Mouse (Mus musculus): ENCODE measurements around the gene Srp14. TPM values are rescaled to one million over a fixed set of nuclear protein-coding genes. Genes with fewer than 3 reads are reported as not detected.

The Srp14 gene
- polyA plus RNA-seq, 1 experiment from 2014 or later: 340 TPM

DNA sequence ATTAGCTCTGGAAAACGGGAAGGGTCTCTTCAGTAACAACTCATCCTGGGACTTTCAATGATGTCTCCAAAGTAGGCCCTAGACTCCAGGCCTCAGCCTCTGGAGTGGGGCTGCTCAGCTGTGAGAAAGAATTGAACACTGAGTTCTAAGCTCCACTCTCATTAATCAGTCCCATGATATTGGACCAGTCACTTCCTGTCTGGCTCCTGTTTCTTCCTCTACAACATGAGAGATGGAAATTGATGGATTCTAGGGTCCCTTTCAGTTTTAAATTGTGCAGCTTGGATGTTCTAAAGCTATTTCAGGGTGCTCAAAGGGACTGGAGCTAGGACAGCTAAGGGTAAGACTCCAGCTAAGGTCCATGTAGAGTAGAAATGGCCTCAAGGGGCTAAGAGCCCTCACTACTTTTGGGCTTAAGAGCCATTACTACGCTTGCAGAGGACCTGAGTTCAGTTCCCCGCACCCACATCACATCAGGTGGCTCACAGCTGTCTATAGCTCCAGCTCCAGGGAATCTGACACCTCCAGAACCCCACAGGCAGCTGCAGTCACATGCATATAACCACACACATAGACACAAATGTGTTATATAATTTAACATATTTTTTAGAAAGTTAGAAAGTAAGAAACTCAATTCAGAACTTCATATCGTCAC is 12.4 kb upstream of the Srp14 start:
- Histone ChIP-seq H3K27ac (ENCODE audit: low read depth, low read length) (no peak overlapping the region), H3K4me1 (ENCODE audit: control insufficient read depth, insufficient read depth, low read depth, low read length) (no peaks in the 10 kb centered on the region), H3K27me3 (replicated peaks; ENCODE audit: control insufficient read depth, insufficient read depth, low read length) (no peaks in the 10 kb centered on the region), H3K4me3 (ENCODE audit: low read length) (no peak overlapping the region), H3K36me3 (ENCODE audit: control insufficient read depth, insufficient read depth, low read length) (no peaks in the 10 kb centered on the region), H3K4me2 (ENCODE audit: low read length) (no peak overlapping the region), H3K9ac (ENCODE audit: low read depth, low read length) (no peak overlapping the region), H3K9me3 (ENCODE audit: control insufficient read depth, low read length) (no peaks in the 10 kb centered on the region)
- no peak for ATAC-seq
- WGBS: 88% methylated on average over 4 of the region's 4 CpGs

DNA sequence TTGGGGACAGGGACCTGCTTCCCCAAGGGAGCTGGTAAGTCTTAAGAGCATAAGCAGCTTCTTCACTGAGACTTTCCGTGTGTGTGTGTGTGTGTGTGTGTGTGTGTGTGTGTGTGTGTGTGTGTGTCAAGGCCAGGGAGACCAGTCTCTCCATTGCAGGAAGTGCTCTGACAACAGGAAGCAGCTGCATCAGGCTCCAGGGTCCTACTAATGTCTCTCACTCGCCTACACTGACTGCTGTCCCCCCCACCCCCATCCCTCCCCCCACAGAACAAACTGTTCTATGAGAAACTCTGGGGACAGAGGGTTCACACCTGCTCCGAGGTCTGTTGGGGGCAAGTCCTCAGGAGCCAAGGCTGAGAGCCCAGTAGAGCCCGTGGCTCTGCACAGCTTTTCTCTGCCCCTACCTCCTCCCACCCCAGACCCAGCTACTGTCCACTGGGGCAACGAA is 11.8 kb upstream of the Srp14 start:
- Histone ChIP-seq H3K36me3 (ENCODE audit: control insufficient read depth, insufficient read depth, low read length) (no peaks in the 10 kb centered on the region), H3K27ac (ENCODE audit: low read depth, low read length) (no peak overlapping the region), H3K4me1 (ENCODE audit: control insufficient read depth, insufficient read depth, low read depth, low read length) (no peaks in the 10 kb centered on the region), H3K9ac (ENCODE audit: low read depth, low read length) (no peak overlapping the region), H3K4me3 (ENCODE audit: low read length) (no peak overlapping the region), H3K9me3 (ENCODE audit: control insufficient read depth, low read length) (no peaks in the 10 kb centered on the region), H3K4me2 (ENCODE audit: low read length) (no peak overlapping the region), H3K27me3 (replicated peaks; ENCODE audit: control insufficient read depth, insufficient read depth, low read length) (no peaks in the 10 kb centered on the region)
- no peak for ATAC-seq
- 60% methylated on average over 5 of the region's 5 CpGs for WGBS

- H3K36me3 ChIP-seq (ENCODE audit: control insufficient read depth, insufficient read depth, low read length): no peaks in the 10 kb centered on the region
- H3K4me1 ChIP-seq (ENCODE audit: control insufficient read depth, insufficient read depth, low read depth, low read length): no peaks in the 10 kb centered on the region
- H3K9me3 ChIP-seq (ENCODE audit: control insufficient read depth, low read length): no peaks in the 10 kb centered on the region
- no peak overlapping the region for H3K4me3 ChIP-seq (ENCODE audit: low read length)
- H3K9ac ChIP-seq (ENCODE audit: low read depth, low read length): no peak overlapping the region
- no peaks in the 10 kb centered on the region for H3K27me3 ChIP-seq (replicated peaks; ENCODE audit: control insufficient read depth, insufficient read depth, low read length)
- no peak overlapping the region for H3K27ac ChIP-seq (ENCODE audit: low read depth, low read length)
- 45% methylated on average over 12 of the region's 12 CpGs for WGBS
- H3K4me2 ChIP-seq (ENCODE audit: low read length): no peak overlapping the region
- ATAC-seq: peak; percentile 20; the same call in 1 of the 2 replicates
Observed at GRCm38 (mm10) chr2:118490241-118491091, 11.0 kb upstream of the Srp14 start.

GRCm38 (mm10) chr2:118487806-118488205 is 8.3 kb upstream of the Srp14 start:
- H3K4me2 ChIP-seq (ENCODE audit: low read length): no peak overlapping the region
- WGBS: 64% methylated on average over 3 of the region's 3 CpGs
- no peaks in the 10 kb centered on the region for H3K9me3 ChIP-seq (ENCODE audit: control insufficient read depth, low read length)
- no peak overlapping the region for H3K4me3 ChIP-seq (ENCODE audit: low read length)
- no peak for ATAC-seq
- H3K27me3 ChIP-seq (replicated peaks; ENCODE audit: control insufficient read depth, insufficient read depth, low read length): no peaks in the 10 kb centered on the region
- H3K4me1 ChIP-seq (ENCODE audit: control insufficient read depth, insufficient read depth, low read depth, low read length): no peaks in the 10 kb centered on the region
- no peaks in the 10 kb centered on the region for H3K36me3 ChIP-seq (ENCODE audit: control insufficient read depth, insufficient read depth, low read length)
- H3K9ac ChIP-seq (ENCODE audit: low read depth, low read length): no peak overlapping the region
- no peak overlapping the region for H3K27ac ChIP-seq (ENCODE audit: low read depth, low read length)

DNA sequence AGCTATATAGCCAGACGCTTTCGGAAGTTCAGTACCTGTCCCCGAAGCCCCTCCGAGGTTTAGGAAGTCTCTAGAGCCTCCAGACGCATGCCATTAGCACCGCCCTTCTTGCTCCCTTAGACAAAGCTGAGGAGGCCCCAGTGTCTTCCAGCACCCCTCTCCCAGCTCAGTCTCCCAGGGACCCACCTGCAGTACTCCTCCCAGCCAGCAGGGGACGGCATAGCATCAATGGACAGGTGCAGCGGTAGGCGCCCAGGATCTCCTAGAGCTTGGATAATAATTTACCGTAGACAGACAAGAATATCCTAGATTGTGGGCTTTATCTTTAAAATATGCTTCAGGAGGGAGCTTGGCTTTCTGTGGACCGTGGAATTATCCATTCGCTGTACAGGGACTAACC is 7.4 kb upstream of the Srp14 start:
- Histone ChIP-seq H3K27ac (ENCODE audit: low read depth, low read length) (no peak overlapping the region), H3K4me3 (ENCODE audit: low read length) (no peak overlapping the region), H3K9me3 (ENCODE audit: control insufficient read depth, low read length) (no peaks in the 10 kb centered on the region), H3K36me3 (ENCODE audit: control insufficient read depth, insufficient read depth, low read length) (no peaks in the 10 kb centered on the region), H3K9ac (ENCODE audit: low read depth, low read length) (no peak overlapping the region), H3K4me2 (ENCODE audit: low read length) (no peak overlapping the region), H3K4me1 (ENCODE audit: control insufficient read depth, insufficient read depth, low read depth, low read length) (no peaks in the 10 kb centered on the region), H3K27me3 (replicated peaks; ENCODE audit: control insufficient read depth, insufficient read depth, low read length) (no peaks in the 10 kb centered on the region)
- 16% methylated on average over 12 of the region's 12 CpGs for WGBS
- peak; percentile 43; the same call in 1 of the 2 replicates for ATAC-seq

DNA sequence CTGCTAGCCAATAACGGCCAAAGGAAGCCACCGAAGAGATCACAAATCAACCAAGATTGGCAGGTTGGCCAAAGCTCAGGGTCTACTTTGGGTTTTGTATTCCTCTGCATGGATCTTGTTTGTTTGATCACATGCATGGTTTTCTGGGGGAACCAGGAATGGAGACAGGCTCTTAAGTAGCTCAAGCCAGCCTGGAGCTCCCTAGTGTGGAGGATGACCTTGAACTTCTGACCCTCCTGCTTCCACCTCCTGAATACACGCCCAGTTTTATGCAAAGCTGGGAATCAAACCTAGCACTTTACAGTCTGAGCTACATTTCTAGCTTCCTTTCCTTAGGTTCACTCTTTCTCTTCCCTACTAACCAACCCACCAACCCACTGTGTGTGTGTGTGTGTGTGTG is 5.9 kb upstream of the Srp14 start:
- no peak overlapping the region for H3K9ac ChIP-seq (ENCODE audit: low read depth, low read length)
- ATAC-seq: no peak
- 80% methylated on average over 3 of the region's 3 CpGs for WGBS
- no peaks in the 10 kb centered on the region for H3K27me3 ChIP-seq (replicated peaks; ENCODE audit: control insufficient read depth, insufficient read depth, low read length)
- no peaks in the 10 kb centered on the region for H3K36me3 ChIP-seq (ENCODE audit: control insufficient read depth, insufficient read depth, low read length)
- H3K4me2 ChIP-seq (ENCODE audit: low read length): no peak overlapping the region
- no peaks in the 10 kb centered on the region for H3K9me3 ChIP-seq (ENCODE audit: control insufficient read depth, low read length)
- H3K27ac ChIP-seq (ENCODE audit: low read depth, low read length): no peak overlapping the region
- H3K4me3 ChIP-seq (ENCODE audit: low read length): no peak overlapping the region
- no peaks in the 10 kb centered on the region for H3K4me1 ChIP-seq (ENCODE audit: control insufficient read depth, insufficient read depth, low read depth, low read length)

DNA sequence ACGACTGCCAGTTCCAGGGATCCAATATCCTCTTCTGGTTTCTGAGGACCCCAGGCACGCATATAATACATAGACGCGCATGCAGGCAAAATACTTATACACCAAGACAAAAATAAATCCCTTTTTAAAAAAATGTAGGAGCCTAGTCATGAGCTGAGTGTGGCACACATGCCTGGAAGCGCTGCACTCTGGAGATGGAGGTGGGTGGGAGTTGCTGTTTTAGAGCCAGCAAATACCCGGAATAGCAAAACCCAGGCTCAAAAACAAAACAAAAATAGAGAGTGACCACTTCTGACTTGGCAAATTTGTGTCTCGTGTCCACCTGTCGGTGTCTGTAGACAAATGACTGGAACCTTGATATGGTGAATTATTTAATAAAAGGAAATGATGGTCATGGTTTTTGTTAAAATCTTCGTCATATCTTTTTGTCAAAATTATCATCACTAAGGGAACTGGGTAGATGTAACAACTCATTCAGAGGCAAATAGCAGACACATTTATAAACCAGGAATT is 4.9 kb upstream of the Srp14 start:
- Histone ChIP-seq H3K4me3 (ENCODE audit: low read length) (no peak overlapping the region), H3K9me3 (ENCODE audit: control insufficient read depth, low read length) (no peaks in the 10 kb centered on the region), H3K27ac (ENCODE audit: low read depth, low read length) (no peak overlapping the region), H3K9ac (ENCODE audit: low read depth, low read length) (no peak overlapping the region), H3K36me3 (ENCODE audit: control insufficient read depth, insufficient read depth, low read length) (no peaks in the 10 kb centered on the region), H3K4me2 (ENCODE audit: low read length) (no peak overlapping the region), H3K27me3 (replicated peaks; ENCODE audit: control insufficient read depth, insufficient read depth, low read length) (no peaks in the 10 kb centered on the region), H3K4me1 (ENCODE audit: control insufficient read depth, insufficient read depth, low read depth, low read length) (no peaks in the 10 kb centered on the region)
- 88% methylated on average over 9 of the region's 9 CpGs for WGBS
- no peak for ATAC-seq

DNA sequence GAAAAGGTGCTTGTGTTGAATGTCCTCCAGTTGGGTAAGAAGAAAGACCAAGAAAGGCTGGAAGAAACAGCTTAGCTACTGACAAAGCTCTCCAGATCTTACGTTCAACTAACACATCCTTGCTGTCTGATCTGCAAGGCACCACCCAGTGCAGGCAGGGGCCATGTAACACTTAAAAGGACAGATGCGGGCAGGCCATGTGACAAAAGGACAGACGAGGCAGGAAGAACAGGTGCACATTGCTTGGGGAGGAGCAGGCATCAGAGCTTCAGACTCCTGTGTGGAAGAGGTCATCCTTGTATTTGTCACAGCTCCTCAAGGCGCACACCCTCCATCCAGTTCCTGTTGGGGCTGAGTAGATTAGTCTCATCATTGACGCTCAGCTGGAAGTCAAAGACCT is 3.5 kb upstream of the Srp14 start:
- H3K27me3 ChIP-seq (replicated peaks; ENCODE audit: control insufficient read depth, insufficient read depth, low read length): no peaks in the 10 kb centered on the region
- H3K27ac ChIP-seq (ENCODE audit: low read depth, low read length): no peak overlapping the region
- H3K9ac ChIP-seq (ENCODE audit: low read depth, low read length): no peak overlapping the region
- H3K36me3 ChIP-seq (ENCODE audit: control insufficient read depth, insufficient read depth, low read length): no peaks in the 10 kb centered on the region
- H3K4me3 ChIP-seq (ENCODE audit: low read length): no peak overlapping the region
- H3K9me3 ChIP-seq (ENCODE audit: control insufficient read depth, low read length): no peaks in the 10 kb centered on the region
- WGBS: 90% methylated on average over 5 of the region's 5 CpGs
- ATAC-seq: no peak
- peaks cover 8% of the 10 kb centered on the region for H3K4me1 ChIP-seq (ENCODE audit: control insufficient read depth, insufficient read depth, low read depth, low read length)
- no peak overlapping the region for H3K4me2 ChIP-seq (ENCODE audit: low read length)

DNA sequence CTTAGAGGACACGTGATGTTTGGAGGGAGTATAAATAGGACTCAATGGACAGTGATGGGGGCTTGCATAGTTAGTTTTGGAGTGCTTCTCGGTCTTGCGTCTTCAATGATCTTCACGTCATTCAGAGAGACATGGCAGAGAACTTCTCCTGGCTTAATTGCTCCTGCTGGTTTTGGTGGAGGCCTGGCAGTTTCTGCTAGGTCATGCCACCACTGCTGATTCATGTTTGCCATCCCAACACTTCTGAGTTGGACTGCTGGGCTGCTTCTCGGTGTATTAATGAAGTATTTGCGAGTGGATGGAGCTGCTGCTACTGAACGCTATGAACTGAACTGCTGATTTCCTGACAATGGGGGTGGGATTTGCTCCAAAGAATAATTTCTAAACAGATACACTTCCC is 1.4 kb upstream of the Srp14 start:
- Histone ChIP-seq H3K27ac (ENCODE audit: low read depth, low read length) (no peak overlapping the region), H3K4me1 (ENCODE audit: control insufficient read depth, insufficient read depth, low read depth, low read length) (peaks cover 14% of the 10 kb centered on the region), H3K9ac (ENCODE audit: low read depth, low read length) (no peak overlapping the region), H3K27me3 (replicated peaks; ENCODE audit: control insufficient read depth, insufficient read depth, low read length) (no peaks in the 10 kb centered on the region), H3K4me3 (ENCODE audit: low read length) (no peak overlapping the region), H3K4me2 (ENCODE audit: low read length) (no peak overlapping the region), H3K36me3 (ENCODE audit: control insufficient read depth, insufficient read depth, low read length) (peaks cover 4% of the 10 kb centered on the region), H3K9me3 (ENCODE audit: control insufficient read depth, low read length) (no peaks in the 10 kb centered on the region)
- no peak for ATAC-seq
- WGBS: 94% methylated on average over 7 of the region's 7 CpGs

Data from hindbrain, embryonic 16.5 days (tissue).